Mouse (Mus musculus): ENCODE measurements at regions not wholly inside any gene's neighbourhood (a gene's known extent, or its start where the extent isn't known, plus 50 kb on each side); places are given as distances from the start of the nearest gene placed in this dataset.
"Not testable (repeated sequence)": the region's sequence is repeated elsewhere in the genome, so short reads cannot be mapped to it uniquely, and the experiment has no call there.

DNA sequence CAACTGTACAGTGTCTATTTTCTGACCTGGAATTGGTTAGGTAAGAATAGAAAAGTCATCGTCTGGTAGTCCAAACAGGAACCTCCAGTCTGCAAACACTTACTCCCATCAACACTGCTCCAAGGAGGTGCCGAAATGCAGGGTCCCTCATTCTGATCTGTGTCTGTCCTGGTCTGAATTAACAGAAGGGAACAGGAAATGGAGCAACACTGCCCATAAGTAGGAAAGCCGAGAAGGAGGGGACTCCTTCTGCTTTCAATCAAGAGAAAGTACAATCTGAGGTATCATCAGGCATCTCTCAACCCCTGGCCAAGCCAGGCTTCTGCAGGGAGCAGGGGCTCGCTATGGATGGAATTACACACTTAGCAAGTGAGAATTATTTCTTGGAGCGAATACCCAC is 562.4 kb upstream of the 2610301B20Rik start:
- DNase-seq (ENCODE audit: low spot score in 2 of 2) = no peak

DNA sequence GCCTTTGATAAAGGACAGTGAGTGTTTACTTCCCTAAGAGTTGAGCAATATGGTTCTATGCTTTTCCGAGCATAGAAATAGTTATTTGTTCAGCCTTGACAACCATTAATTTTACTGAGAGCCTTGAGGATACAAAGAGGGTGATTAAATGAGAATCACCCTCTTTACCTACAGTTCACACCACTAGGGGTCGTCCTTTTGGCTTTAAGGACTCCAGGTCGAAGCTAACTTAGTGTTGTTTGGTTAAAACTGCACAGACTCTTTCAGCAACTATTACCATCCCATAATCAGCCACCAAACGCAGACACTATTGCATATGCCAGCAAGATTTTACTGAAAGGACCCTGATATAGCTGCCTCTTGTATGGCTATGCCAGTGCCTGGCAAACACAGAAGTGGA is 559.2 kb upstream of the 2610301B20Rik start:
- DNase-seq (ENCODE audit: low spot score in 2 of 2) = no peak

DNA sequence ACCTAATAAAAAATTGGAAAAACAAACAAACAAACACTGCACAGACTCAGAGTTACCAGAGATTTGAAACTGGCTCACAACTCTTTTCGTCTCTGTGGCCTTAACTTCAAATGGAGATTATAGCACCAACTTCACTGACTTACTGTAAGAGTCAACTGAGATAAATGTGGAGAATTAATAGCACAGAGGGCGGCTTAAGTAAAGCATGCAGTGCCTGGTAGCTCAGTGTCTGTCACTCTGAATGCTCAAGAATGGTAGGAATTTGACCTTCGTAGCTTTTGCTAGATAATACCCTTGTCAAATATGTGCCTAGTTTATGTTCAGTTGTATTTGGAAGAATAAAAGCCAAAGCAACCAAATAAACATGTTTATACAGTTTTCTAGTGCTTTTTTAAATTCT is 558.4 kb upstream of the 2610301B20Rik start:
- DNase-seq (ENCODE audit: low spot score in 2 of 2) = no peak

- DNase-seq (ENCODE audit: low spot score in 2 of 2) = no peak
Observed at GRCm38 (mm10) chr4:10344147-10344546, 530.2 kb upstream of the 2610301B20Rik start.

- peak; percentile 42 to 58 for DNase-seq (ENCODE audit: low spot score in 2 of 2)
Observed at GRCm38 (mm10) chr4:10351876-10352627, 522.2 kb upstream of the 2610301B20Rik start.

- peak; percentile 5 to 56 for DNase-seq (ENCODE audit: low spot score in 2 of 2)
Observed at GRCm38 (mm10) chr4:10357572-10357971, 516.7 kb upstream of the 2610301B20Rik start.

GRCm38 (mm10) chr4:10389790-10390189 is 484.5 kb upstream of the 2610301B20Rik start:
- no peak for DNase-seq (ENCODE audit: low spot score in 2 of 2)

DNA sequence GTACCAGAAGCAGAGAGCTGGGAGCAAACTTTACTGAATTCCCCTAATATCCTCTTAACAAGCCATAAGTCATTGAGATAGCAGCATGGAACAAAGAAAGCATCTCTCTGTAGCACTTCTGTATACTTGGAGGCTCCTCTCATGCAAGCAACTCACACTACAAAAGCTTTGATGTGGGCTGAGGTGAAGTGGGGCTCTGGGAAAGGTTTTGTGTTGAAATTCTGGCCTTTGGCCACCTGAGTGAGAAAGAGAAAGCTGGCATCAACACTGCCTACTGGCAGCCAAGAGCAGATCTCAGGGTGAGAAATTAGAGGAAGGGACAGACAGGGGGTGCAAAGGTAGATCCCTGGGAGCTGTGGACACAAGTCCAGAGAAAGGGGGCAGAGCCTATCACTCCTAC is 477.0 kb upstream of the 2610301B20Rik start:
- no peak for DNase-seq (ENCODE audit: low spot score in 2 of 2)

DNA sequence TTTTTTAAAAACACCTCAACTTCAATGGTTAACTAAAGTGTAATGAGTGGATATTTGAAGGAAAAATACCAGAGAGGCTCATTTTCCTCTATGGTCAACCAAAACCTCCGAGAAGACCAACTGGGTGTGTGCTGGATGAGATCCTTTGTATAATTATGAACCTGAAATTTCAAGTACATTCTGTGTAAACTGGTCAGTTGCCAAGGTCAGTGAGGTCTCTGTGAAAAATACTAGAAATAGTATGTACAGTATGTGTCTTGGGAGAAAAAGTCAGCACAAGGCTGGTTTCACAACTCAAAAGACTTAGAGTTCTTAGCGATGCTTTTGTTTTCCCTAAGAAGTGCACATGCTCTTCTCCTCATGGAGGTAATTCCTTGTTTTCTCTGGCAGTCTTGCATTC is 476.2 kb upstream of the 2610301B20Rik start:
- no peak for DNase-seq (ENCODE audit: low spot score in 2 of 2)

DNA sequence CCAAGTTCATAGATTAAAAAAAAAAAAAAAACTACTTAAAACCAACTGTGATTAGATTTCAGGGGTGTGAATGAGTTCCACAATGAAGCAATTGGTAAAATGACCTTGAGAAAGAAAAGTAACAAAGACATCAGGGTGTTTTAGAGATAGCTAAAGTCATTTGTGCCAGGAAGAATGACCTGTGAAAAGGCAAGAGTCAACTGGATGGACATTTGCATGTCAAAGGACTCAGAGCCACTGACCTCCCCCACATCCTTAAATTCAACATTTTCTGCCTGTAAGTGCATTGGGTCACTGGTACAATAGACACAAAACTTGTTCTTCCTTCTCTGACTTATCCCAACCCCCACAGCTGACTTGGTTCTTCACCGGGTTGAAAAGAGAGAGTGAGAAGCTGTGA is 474.6 kb upstream of the 2610301B20Rik start:
- no peak for DNase-seq (ENCODE audit: low spot score in 2 of 2)

DNA sequence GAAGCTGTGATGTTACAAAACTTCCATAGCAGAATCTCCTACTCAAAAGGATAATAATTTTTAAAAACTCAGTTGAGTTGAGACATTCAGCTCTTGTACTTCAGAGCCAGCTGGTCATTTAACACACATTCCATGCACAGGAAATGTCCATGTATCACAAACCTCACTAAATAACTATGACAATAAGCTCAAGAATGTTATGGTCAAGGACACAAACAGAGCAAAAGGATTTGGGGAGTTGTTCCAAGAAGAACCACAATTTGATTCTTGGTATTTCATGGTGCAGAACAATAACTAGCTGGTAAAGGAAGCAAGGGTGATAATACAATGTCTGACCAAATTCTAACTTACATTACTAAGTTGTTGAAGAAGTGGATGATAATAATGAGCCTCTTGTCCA is 471.4 kb upstream of the 2610301B20Rik start:
- no peak for DNase-seq (ENCODE audit: low spot score in 2 of 2)

GRCm38 (mm10) chr4:10404438-10404837 is 469.9 kb upstream of the 2610301B20Rik start:
- no peak for DNase-seq (ENCODE audit: low spot score in 2 of 2)

DNA sequence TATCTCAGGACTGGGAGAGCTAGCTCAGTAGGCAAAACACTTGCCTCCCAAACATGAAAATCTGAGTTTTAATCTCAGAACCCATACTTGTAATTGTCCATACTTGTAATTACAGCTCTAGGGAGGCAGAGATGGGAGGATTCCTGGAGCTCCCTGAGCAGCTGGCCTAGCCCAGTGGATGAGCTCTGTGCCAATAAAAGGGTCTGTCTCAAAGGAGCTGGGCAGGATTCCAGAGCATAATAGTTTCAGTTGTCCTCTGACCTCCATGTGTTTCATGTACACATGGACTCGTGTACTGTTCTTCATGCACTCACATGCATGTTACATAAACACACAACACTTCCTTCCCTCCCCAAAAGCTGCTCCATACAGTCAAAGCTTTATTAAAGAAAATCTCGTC is 469.2 kb upstream of the 2610301B20Rik start:
- no peak for DNase-seq (ENCODE audit: low spot score in 2 of 2)

DNA sequence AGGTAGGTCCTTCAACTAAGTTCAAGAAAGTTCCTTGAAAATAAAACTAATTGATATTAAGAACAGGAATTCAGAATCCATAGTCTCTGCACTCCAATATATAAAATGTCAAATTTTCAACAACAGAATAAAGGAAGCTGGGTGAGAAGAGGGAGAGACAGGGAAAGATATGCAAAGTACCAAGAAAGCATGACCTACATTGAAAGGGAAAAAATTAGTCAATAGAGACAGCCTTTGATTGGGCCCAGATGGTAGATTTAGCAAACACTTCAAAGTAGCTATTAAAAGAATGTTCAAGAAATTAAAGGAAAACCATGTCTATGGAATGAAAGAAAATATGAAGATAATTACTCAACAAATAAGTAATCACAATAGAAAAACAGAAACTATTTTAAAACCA is 460.0 kb upstream of the 2610301B20Rik start:
- DNase-seq (ENCODE audit: low spot score in 2 of 2) = no peak

DNA sequence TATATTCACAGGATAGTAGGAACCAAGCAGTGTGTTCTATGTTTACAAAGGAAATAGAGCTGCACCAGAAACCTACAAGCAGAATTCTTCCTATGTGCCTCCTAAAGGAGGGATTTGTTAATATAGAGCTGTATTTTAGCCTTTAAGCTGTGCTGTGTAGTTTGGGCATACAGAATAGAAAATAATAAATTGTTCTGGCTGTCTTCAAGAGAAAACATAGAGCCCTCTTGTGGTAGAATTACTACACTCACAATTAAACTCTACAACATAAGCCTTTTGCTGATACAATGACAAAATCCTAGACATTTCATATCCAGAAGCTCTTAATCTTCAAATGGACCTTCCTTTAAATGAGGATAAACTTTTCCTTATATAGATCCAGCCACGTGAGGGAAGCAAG is 452.9 kb upstream of the 2610301B20Rik start:
- DNase-seq (ENCODE audit: low spot score in 2 of 2) = peak in 1 of 2 experiments; percentile 7

- DNase-seq (ENCODE audit: low spot score in 2 of 2) = no peak
Observed at GRCm38 (mm10) chr4:10434438-10434837, 439.9 kb upstream of the 2610301B20Rik start.

DNA sequence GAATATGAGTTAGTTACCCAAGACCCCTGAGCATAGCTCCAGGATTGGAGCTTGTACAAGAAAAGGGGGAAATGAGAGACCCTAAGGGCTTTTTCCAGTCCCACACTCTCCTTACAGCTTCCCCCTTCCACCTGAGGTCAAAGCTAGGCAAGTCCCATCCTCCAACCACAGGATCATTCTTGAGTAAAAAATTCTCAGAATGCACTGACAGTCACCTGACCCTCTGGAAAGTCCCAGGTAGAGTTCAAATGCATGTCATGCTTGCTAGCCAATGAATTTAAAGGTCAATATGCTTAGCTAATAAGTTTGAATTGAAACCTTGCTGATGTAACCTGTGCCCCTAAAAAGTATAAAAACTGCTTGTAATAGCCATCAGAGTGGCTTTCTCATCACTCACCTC is 434.4 kb upstream of the 2610301B20Rik start:
- not testable (repeated sequence) for DNase-seq (ENCODE audit: low spot score in 2 of 2)

GRCm38 (mm10) chr4:10459603-10460002 is 414.7 kb upstream of the 2610301B20Rik start:
- DNase-seq (ENCODE audit: low spot score in 2 of 2) = no peak

GRCm38 (mm10) chr4:10480936-10481335 is 393.4 kb upstream of the 2610301B20Rik start:
- DNase-seq (ENCODE audit: low spot score in 2 of 2) = no peak

DNA sequence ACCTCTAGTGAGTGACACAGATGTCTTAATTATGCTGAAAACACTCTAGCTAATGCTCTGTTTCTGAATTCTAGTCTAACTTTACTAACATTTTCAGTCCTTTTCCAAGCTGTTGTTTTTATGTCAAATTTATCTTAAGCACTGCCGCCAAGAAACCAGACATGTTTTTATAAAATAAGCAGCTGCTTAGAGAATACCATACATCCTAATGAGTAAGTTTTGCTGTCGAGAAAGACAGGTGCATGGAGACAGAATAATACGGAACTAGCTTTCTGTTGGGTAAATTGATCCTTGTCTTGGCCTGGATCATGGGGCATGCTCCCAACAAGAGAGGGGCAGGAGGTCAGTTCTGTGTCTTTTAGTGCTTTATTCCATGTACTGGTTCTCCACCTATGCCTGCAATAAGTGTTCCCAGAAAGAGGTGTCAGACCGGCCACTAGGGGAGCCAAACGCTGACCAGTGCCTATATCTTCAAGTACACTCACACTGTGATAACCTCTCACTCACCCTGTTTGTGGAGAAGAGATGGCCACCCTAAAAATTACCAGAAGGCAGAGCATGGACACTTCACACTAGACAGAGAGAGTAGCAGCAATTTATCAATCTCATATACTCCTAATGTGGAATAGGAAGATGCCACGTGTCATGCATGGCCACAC is 366.0 kb upstream of the 2610301B20Rik start:
- DNase-seq (ENCODE audit: low spot score in 2 of 2) = peak in 1 of 2 experiments; percentile 18

DNA sequence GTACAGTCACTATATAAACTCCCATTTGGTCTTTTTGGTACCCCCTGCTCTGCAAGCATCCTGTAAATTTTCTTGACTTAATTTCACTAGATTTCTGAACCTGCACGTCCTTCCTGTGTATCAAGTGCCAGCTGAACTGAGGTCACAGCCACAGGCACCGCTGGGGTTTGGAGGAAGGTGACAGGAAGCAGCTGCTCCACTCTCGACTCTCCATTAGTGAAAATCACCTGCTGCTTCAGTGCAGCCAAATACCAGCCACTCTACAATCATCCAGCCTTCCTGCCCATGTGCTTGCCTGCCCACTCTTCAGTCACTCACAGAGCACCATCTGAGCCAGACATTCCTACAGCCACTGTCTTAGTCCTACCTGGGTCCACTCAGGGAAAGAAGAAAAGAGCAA is 364.3 kb upstream of the 2610301B20Rik start:
- no peak for DNase-seq (ENCODE audit: low spot score in 2 of 2)

DNA sequence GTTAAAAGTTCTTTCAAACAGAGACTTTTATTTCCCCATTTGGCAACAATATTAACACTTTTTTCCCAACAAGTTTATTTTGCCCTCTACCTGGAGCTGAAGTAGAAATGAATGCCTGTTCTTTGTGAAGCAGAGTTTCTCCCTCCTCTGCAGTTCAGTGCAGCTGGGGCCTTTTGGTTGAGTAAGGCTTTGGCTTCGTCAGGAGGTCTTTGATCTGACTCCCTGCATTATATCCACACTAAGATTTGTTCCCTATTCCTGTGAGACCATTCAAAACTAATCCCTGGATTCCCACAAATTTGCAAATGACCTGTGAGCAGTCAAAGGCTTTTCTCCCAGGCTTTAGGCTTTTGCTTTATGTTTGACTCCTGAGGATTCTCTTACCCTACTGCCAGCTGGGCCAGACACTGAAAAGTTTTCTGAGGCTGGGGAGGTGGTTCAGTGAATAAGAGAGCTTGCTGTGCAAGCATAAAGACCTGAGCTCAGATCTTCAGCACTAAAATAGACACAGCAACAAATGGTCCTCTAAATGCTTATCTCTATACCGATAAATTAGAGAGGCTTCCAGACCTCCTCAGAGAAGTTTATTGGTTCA is 323.5 kb upstream of the 2610301B20Rik start:
- DNase-seq (ENCODE audit: low spot score in 2 of 2) = no peak

GRCm38 (mm10) chr4:10553724-10554123 is 320.6 kb upstream of the 2610301B20Rik start:
- no peak for DNase-seq (ENCODE audit: low spot score in 2 of 2)
